Mouse (Mus musculus): ENCODE results near the gene Lhfpl3.

- TF ChIP-seq CTCF (IDR thresholded peaks at IDR 0.05; ENCODE audit: borderline replicate concordance, control insufficient read depth, extremely low read depth, insufficient read depth, low read length, poor library complexity) (no peak), POLR2A (IDR thresholded peaks at IDR 0.05; ENCODE audit: control insufficient read depth, extremely low read depth, insufficient read depth, low read length, poor library complexity) (no peak)
Measured at GRCm38 (mm10) chr5:22861399-22861798, 115.5 kb downstream of the Lhfpl3 start.

All from thymus, adult 2 months (tissue).